Mouse (Mus musculus): ENCODE measurements at regions not wholly inside any gene's neighbourhood (a gene's known extent, or its start where the extent isn't known, plus 50 kb on each side); places are given as distances from the start of the nearest gene placed in this dataset.

DNA sequence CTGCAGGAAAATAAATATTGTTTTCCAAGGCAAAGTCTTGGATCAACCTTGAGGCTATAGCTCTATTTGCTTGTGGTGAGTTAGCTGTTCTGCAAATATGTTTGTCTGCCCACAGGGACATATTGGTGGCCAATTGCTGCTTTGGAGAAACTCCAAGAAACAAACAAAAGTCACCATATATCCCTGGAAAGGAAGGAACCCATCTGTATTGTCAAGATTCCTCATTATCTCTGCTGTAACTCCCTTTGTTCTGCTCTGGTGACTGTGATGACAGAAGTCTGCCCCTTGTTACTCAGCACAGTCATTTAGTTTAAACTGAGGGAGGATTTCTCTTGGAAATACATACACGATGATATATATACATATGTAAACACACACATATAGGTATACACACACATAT is 123.3 kb upstream of the Nr5a2 start:
- no peaks in the 10 kb centered on the region for H3K9me3 ChIP-seq (ENCODE audit: control insufficient read depth)
- H3K4me3 ChIP-seq (ENCODE audit: low read depth, low read length): no peak overlapping the region
- no peaks in the 10 kb centered on the region for H3K36me3 ChIP-seq (ENCODE audit: control insufficient read depth, insufficient read depth)
- H3K4me2 ChIP-seq (replicated peaks; ENCODE audit: low read depth): no peak overlapping the region
- WGBS: 24% methylated on average over 1 of the region's 1 CpGs
- no peak for ATAC-seq
- no peak for TF ChIP-seq CTCF (IDR thresholded peaks at IDR 0.05; ENCODE audit: low read depth)
- no peaks in the 10 kb centered on the region for H3K27me3 ChIP-seq (replicated peaks; ENCODE audit: control insufficient read depth, insufficient read depth, low read length)
- H3K27ac ChIP-seq (ENCODE audit: low read depth, low read length): no peak overlapping the region
- H3K4me1 ChIP-seq (replicated peaks; ENCODE audit: control insufficient read depth, insufficient read depth, low read length): no peaks in the 10 kb centered on the region; the same call in 1 of the 2 replicates
- no peak overlapping the region for H3K9ac ChIP-seq (ENCODE audit: low read depth, low read length)

DNA sequence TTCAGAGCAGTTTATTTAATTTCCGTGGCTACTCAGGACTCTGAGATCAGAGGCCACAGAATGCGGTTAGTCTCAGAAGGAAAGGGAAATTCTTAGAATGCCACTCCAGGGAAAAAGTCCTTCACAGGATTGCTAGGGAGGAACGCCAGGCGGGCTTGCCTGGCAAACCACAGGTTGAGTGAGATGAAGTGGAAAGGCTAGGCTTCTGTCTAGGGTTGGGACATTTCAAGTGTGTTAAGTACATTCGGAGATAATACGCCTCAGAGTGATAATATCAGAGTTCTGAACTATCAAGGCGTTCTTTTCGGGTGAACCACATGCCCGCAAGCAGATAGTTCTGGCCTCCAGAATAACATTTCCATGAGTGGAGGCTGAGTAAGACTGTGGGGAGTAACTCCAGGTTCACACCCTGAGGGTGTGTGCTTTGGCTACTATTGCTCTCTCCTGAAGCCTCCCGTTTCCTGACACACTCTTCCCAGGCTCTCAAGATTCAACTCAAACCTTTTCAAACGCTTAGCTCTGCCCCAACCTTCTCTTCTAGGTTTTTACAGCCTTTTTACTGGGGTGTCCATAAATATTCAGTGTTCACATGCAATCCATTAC is 119.3 kb upstream of the Nr5a2 start:
- 65% methylated on average over 11 of the region's 11 CpGs for WGBS

DNA sequence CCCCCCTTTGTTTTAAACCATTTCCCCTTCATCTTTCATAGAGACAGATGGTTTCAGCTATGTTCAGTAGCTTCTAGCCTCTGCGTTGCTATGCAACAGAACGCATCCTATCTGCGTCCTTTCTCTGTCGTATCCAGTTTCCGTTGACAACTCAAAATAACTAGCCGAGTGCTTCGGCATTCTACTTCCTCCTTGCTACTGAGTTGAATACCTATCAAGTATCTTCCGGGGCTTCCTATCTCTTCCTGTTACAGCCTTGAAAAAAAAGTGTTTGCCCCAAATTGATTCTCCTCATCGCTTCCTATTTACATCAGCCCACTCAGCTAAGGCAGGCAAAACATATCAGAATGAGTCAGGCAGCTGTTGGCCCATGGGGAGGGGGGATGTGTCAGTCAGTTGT is 114.5 kb upstream of the Nr5a2 start:
- no peak for TF ChIP-seq CTCF (IDR thresholded peaks at IDR 0.05; ENCODE audit: low read depth)
- Histone ChIP-seq H3K4me2 (replicated peaks; ENCODE audit: low read depth) (no peak overlapping the region), H3K27me3 (replicated peaks; ENCODE audit: control insufficient read depth, insufficient read depth, low read length) (no peaks in the 10 kb centered on the region), H3K4me3 (ENCODE audit: low read depth, low read length) (no peak overlapping the region), H3K4me1 (replicated peaks; ENCODE audit: control insufficient read depth, insufficient read depth, low read length) (no peaks in the 10 kb centered on the region), H3K9me3 (ENCODE audit: control insufficient read depth) (no peaks in the 10 kb centered on the region), H3K9ac (ENCODE audit: low read depth, low read length) (no peak overlapping the region), H3K27ac (ENCODE audit: low read depth, low read length) (no peak overlapping the region), H3K36me3 (ENCODE audit: control insufficient read depth, insufficient read depth) (no peaks in the 10 kb centered on the region)
- no peak for ATAC-seq
- 38% methylated on average over 9 of the region's 9 CpGs for WGBS

More for the DNA sequence above, 119.3 kb upstream of the Nr5a2 start:
- Histone ChIP-seq H3K9me3 (ENCODE audit: control insufficient read depth) (no peaks in the 10 kb centered on the region), H3K27me3 (replicated peaks; ENCODE audit: control insufficient read depth, insufficient read depth, low read length) (no peaks in the 10 kb centered on the region), H3K4me2 (replicated peaks; ENCODE audit: low read depth) (no peak overlapping the region), H3K27ac (ENCODE audit: low read depth, low read length) (no peak overlapping the region), H3K9ac (ENCODE audit: low read depth, low read length) (no peak overlapping the region), H3K4me3 (ENCODE audit: low read depth, low read length) (no peak overlapping the region), H3K4me1 (replicated peaks; ENCODE audit: control insufficient read depth, insufficient read depth, low read length) (no peaks in the 10 kb centered on the region), H3K36me3 (ENCODE audit: control insufficient read depth, insufficient read depth) (no peaks in the 10 kb centered on the region)
- no peak for TF ChIP-seq CTCF (IDR thresholded peaks at IDR 0.05; ENCODE audit: low read depth)
- no peak for ATAC-seq

DNA sequence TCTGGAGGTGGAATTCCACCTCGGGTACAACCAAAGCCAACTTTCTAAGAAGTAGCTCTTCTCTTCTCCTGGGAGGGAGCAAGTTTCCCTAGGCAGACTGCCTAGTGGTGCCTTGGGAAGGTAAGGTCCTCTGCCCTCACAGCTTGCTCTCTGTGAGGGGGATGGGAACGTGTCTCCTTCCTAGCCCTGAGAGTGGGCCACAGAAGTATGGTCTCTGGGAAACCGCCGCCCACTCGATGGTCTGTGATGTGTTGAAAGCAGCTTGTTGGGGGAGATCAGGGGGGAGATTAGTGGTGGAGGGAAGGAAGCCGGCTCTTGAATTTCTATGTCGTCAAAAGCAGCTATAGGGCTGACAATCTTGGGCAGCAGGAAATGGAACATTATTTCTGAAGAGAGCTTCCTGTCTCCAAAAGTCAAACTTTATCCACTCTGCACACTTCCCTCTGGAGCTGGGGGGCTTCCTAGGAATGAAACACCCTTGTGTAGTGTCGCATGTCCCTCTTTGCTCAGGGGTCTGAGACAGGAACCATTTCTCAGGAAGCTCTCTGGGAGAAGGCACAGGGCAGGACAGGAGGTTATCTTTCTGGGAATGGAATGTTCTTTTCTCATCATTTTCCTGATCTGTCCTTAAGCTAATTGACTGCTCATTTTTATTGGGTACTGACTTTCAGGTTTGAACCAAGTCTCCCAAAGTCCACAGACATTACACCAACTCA is 113.8 kb upstream of the Nr5a2 start:
- H3K36me3 ChIP-seq (ENCODE audit: control insufficient read depth, insufficient read depth): no peaks in the 10 kb centered on the region
- 69% methylated on average over 8 of the region's 8 CpGs for WGBS
- no peak for ATAC-seq
- H3K27me3 ChIP-seq (replicated peaks; ENCODE audit: control insufficient read depth, insufficient read depth, low read length): no peaks in the 10 kb centered on the region
- TF ChIP-seq CTCF (IDR thresholded peaks at IDR 0.05; ENCODE audit: low read depth): no peak
- no peak overlapping the region for H3K4me3 ChIP-seq (ENCODE audit: low read depth, low read length)
- no peak overlapping the region for H3K27ac ChIP-seq (ENCODE audit: low read depth, low read length)
- no peaks in the 10 kb centered on the region for H3K4me1 ChIP-seq (replicated peaks; ENCODE audit: control insufficient read depth, insufficient read depth, low read length)
- no peak overlapping the region for H3K4me2 ChIP-seq (replicated peaks; ENCODE audit: low read depth)
- no peaks in the 10 kb centered on the region for H3K9me3 ChIP-seq (ENCODE audit: control insufficient read depth)
- H3K9ac ChIP-seq (ENCODE audit: low read depth, low read length): no peak overlapping the region

DNA sequence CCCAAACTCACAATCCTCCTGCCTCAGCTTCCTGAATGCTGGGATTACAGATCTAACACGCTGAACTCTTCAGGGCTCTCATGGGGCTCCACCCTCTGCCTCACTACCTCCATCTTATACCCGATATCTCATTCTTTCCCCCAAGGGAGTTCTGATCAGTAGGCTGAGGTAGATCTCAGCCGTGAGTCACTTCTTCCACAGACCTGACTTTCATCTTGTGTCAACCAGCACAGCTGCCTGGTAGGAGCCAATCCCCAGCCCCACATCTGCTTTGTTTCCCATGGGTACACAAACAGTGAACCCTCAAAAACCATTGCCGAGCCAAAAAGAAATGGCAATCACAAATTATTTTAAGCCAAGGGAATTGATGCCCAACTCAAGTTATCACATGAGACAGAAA is 100.7 kb upstream of the Nr5a2 start:
- H3K36me3 ChIP-seq (ENCODE audit: control insufficient read depth, insufficient read depth): no peaks in the 10 kb centered on the region
- no peak overlapping the region for H3K4me2 ChIP-seq (replicated peaks; ENCODE audit: low read depth)
- ATAC-seq: no peak
- H3K27me3 ChIP-seq (replicated peaks; ENCODE audit: control insufficient read depth, insufficient read depth, low read length): no peaks in the 10 kb centered on the region
- no peak for TF ChIP-seq CTCF (IDR thresholded peaks at IDR 0.05; ENCODE audit: low read depth)
- no peak overlapping the region for H3K27ac ChIP-seq (ENCODE audit: low read depth, low read length)
- no peak overlapping the region for H3K9ac ChIP-seq (ENCODE audit: low read depth, low read length)
- no peak overlapping the region for H3K4me3 ChIP-seq (ENCODE audit: low read depth, low read length)
- no peaks in the 10 kb centered on the region for H3K4me1 ChIP-seq (replicated peaks; ENCODE audit: control insufficient read depth, insufficient read depth, low read length)
- H3K9me3 ChIP-seq (ENCODE audit: control insufficient read depth): no peaks in the 10 kb centered on the region
- 88% methylated on average over 4 of the region's 4 CpGs for WGBS

DNA sequence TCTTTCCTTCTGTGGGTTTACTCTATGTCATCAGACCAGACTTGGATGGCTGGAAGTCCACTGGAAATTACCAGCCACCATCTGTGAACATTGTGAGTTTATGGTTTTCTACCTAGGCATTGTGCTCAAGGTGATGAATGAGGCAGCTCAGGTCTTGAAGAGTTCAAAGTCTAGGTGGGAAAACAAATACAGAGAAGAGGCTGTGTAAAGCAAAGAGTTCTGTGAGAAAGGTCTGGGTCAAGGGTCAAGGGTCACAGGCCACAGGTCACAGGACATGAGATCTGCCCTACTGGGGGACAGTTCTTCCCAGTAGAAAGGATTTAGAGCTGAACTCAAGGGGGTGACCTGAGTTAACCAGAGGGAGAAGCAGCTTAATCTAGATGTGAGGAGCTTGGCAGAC is 92.9 kb upstream of the Nr5a2 start:
- no peaks in the 10 kb centered on the region for H3K27me3 ChIP-seq (replicated peaks; ENCODE audit: control insufficient read depth, insufficient read depth, low read length)
- H3K4me2 ChIP-seq (replicated peaks; ENCODE audit: low read depth): no peak overlapping the region
- H3K27ac ChIP-seq (ENCODE audit: low read depth, low read length): no peak overlapping the region
- no peak overlapping the region for H3K9ac ChIP-seq (ENCODE audit: low read depth, low read length)
- no peak overlapping the region for H3K4me3 ChIP-seq (ENCODE audit: low read depth, low read length)
- peak; percentile 60 for ATAC-seq
- H3K9me3 ChIP-seq (ENCODE audit: control insufficient read depth): no peaks in the 10 kb centered on the region
- no peaks in the 10 kb centered on the region for H3K4me1 ChIP-seq (replicated peaks; ENCODE audit: control insufficient read depth, insufficient read depth, low read length)
- TF ChIP-seq CTCF (IDR thresholded peaks at IDR 0.05; ENCODE audit: low read depth): no peak
- no peaks in the 10 kb centered on the region for H3K36me3 ChIP-seq (ENCODE audit: control insufficient read depth, insufficient read depth)
